Mouse (Mus musculus): ENCODE data around the gene Cacng7. TPM values are rescaled to one million over a fixed set of nuclear protein-coding genes. Genes with fewer than 3 reads are reported as not detected.

The Cacng7 gene
- polyA plus RNA-seq (2012; rRNA removed), result 0.15 and 0.55 TPM in 2 replicates

GRCm38 (mm10) chr7:3332619-3333521, at the start of gene Cacng7:
Gene Cacng7 (plus strand): TSS chr7:3332955.

GRCm38 (mm10) chr7:3288976-3289970, 43.5 kb upstream of the Cacng7 start, which contains the start of the genes Myadm and Prkcg:
Gene Myadm (plus strand): TSS chr7:3289080.
Gene Prkcg (plus strand): TSS chr7:3289179.

GRCm38 (mm10) chr7:3390413-3391080, 57.8 kb downstream of the Cacng7 start, which contains the start of gene Cacng8:
Gene Cacng8 (plus strand): TSS chr7:3390683.

Other genes starting within 250 kb of the Cacng7 start
- under 0.01 TPM in 1 of 2 replicates, not detected in the other for gene AU018091, start 163.8 kb upstream of the Cacng7 start, polyA plus RNA-seq (2012; rRNA removed)
- 0.03 and 0.12 TPM in 2 replicates for gene Nlrp12, start 83.2 kb upstream of the Cacng7 start, polyA plus RNA-seq (2012; rRNA removed)
- gene Myadm, start 43.9 kb upstream of the Cacng7 start, polyA plus RNA-seq (2012; rRNA removed), result 19.1 and 22.0 TPM in 2 replicates
- 0.06 and 0.08 TPM in 2 replicates for gene Prkcg, start 43.8 kb upstream of the Cacng7 start, polyA plus RNA-seq (2012; rRNA removed)
- not detected in 2 replicates for gene Cacng8, start 57.7 kb downstream of the Cacng7 start, polyA plus RNA-seq (2012; rRNA removed)
- 0.17 TPM in 1 of 2 replicates, not detected in the other for gene Cacng6, start 91.2 kb downstream of the Cacng7 start, polyA plus RNA-seq (2012; rRNA removed)
- 0.09 and 0.10 TPM in 2 replicates for gene Tarm1, start 169.7 kb downstream of the Cacng7 start, polyA plus RNA-seq (2012; rRNA removed)

Data from liver, embryonic 14 days (tissue).